Mouse (Mus musculus) embryonic fibroblast, embryonic 13.5 days (primary cell): ENCODE results near the gene Mok. TPM values are rescaled to one million over a fixed set of nuclear protein-coding genes. Genes with fewer than 3 reads are reported as not detected.

Experiments used
- H3K27ac ChIP-seq: 2 replicates; pipeline ENCODE4 v1.5.1; 2012; ENCODE audit warnings: low read length, control low read depth, inconsistent platforms; ENCODE audit not compliant: insufficient read depth
- H3K4me1 ChIP-seq: 2 replicates; pipeline ENCODE4 v1.6.1; 2011; ENCODE audit warnings: low read length; ENCODE audit not compliant: control insufficient read depth, insufficient read depth
- H3K4me3 ChIP-seq: 2 replicates; pipeline ENCODE4 v1.5.1; 2011; ENCODE audit warnings: mild to moderate bottlenecking, control low read depth, low read length; ENCODE audit not compliant: insufficient read depth
- CTCF ChIP-seq: IDR thresholded peaks from 2 replicates; pipeline ENCODE4 v1.5.1; 2011; ENCODE audit warnings: mild to moderate bottlenecking, control low read depth, low read length, moderate library complexity, borderline replicate concordance; ENCODE audit not compliant: insufficient read depth
- POLR2A ChIP-seq: IDR thresholded peaks from 2 replicates; pipeline ENCODE4 v1.6.1; 2011; ENCODE audit warnings: low read depth, mild to moderate bottlenecking, control low read depth, low read length, moderate library complexity
- polyA plus RNA-seq: library from polyadenylated mRNA; stranded (reverse); fragments of >200 nt; gene quantifications from 2 replicates; pipeline ENCODE4 v1.2.4, GENCODE M21; 2011; ENCODE audit warnings: low read depth; ENCODE audit not compliant: missing spikeins, insufficient read length

Gene Mok
- polyA plus RNA-seq, 1 experiment: 1.2 TPM

GRCm38 (mm10) chr12:110850010-110850928 is 9.5 kb upstream of the Mok start, which contains the start of gene Zfp839:
TSS of gene Zfp839 (plus strand) at chr12:110850253.
- peak within 1 kb of the TSS; percentile 58 for H3K4me3 ChIP-seq
- no peak for TF ChIP-seq CTCF
- peak; percentile 65 for TF ChIP-seq POLR2A

GRCm38 (mm10) chr12:110846191-110846765 is 5.5 kb upstream of the Mok start:
- H3K27ac ChIP-seq: no peak overlapping the region
- TF ChIP-seq CTCF: no peak
- no peak for TF ChIP-seq POLR2A
- peaks cover 6% of the 10 kb centered on the region; the same call in 1 of the 2 replicates for H3K4me1 ChIP-seq
- peak overlapping the region; percentile 43 for H3K4me3 ChIP-seq

More at GRCm38 (mm10) chr12:110850010-110850928, 9.5 kb upstream of the Mok start, which contains the start of gene Zfp839:
- peaks cover 7% of the 10 kb centered on the region; the same call in 1 of the 2 replicates for H3K4me1 ChIP-seq
- H3K27ac ChIP-seq: peak within 1 kb of the TSS; percentile 21

GRCm38 (mm10) chr12:110845131-110845880 is 4.6 kb upstream of the Mok start:
- peaks cover 5% of the 10 kb centered on the region; the same call in 1 of the 2 replicates for H3K4me1 ChIP-seq
- no peak for TF ChIP-seq POLR2A
- no peak for TF ChIP-seq CTCF
- peak overlapping the region; percentile 65 for H3K4me3 ChIP-seq
- H3K27ac ChIP-seq: peak overlapping the region; percentile 67

GRCm38 (mm10) chr12:110844227-110845130 is 3.7 kb upstream of the Mok start:
- Histone ChIP-seq H3K4me3 (peak overlapping the region; percentile 65), H3K4me1 (peaks cover 5% of the 10 kb centered on the region; the same call in 1 of the 2 replicates), H3K27ac (peak overlapping the region; percentile 67)
- TF ChIP-seq POLR2A (peak; percentile 44), CTCF (no peak)

GRCm38 (mm10) chr12:110843194-110844048 is 2.7 kb upstream of the Mok start:
- Histone ChIP-seq H3K4me1 (peaks cover 5% of the 10 kb centered on the region; the same call in 1 of the 2 replicates), H3K27ac (no peak overlapping the region), H3K4me3 (peak overlapping the region; percentile 65)
- TF ChIP-seq POLR2A (no peak), CTCF (peak; percentile 79; the same call in 1 of the 2 replicates)

GRCm38 (mm10) chr12:110841731-110842493 is 1.2 kb upstream of the Mok start:
- H3K4me3 ChIP-seq: no peak overlapping the region
- peaks cover 5% of the 10 kb centered on the region; the same call in 1 of the 2 replicates for H3K4me1 ChIP-seq
- no peak for TF ChIP-seq POLR2A
- TF ChIP-seq CTCF: no peak
- H3K27ac ChIP-seq: no peak overlapping the region

- H3K4me1 ChIP-seq: peaks cover 3% of the 10 kb centered on the region; the same call in 1 of the 2 replicates
- no peak overlapping the region for H3K27ac ChIP-seq
- TF ChIP-seq CTCF (no peak), POLR2A (no peak)
- no peak overlapping the region for H3K4me3 ChIP-seq
These were observed 2.9 kb downstream of the Mok start for GRCm38 (mm10) chr12:110837850-110838249.
